Mouse (Mus musculus): ENCODE data around the gene 6030452D12Rik. TPM values are rescaled to one million over a fixed set of nuclear protein-coding genes. Genes with fewer than 3 reads are reported as not detected.
A peak's percentile ranks its signal among the peaks of the same experiment; 100 is the strongest.

Gene 6030452D12Rik
- not detected in 2 replicates for polyA plus RNA-seq (2015; fragmentation: Nextera tagmentation; extraction: Ambion mirVana)

DNA sequence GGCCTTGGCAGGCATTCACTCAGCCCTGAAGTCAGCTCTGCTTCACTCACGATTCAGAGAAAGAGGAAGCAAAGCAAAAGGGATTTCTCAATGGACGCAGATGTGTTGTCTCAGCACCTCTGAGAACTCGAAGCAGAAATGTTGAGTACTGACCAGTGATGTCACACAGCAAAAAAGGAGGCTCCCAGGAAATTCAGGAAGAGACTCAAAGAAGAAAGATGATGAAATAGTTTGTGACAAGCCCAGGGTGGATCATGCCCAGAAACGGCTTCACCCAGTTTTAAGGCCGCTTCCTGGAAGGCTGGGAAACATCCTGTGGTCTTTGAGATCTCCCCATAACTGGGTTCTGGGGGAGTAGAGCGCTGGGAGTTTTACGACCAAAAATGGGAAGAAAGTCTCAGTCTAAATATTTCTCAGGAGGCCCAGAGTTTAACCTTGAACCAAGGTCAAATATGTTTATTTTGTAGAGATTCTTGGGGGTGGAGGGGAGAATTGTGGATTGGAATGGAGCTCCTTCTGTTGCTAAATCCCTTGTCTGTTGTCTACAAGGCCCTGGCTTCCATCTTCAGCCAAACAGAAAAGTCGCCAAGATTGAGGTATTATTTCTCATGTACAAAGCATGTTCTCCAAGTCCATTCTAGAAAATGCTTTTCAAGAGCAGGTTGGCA is at the start of gene 6030452D12Rik:
Gene 6030452D12Rik (plus strand): TSS at position 505 of the 668 bp plus-strand sequence.
- H3K4me2 ChIP-seq (replicated peaks): no peak within 1 kb of the TSS
- H3K36me3 ChIP-seq: no peaks in the 10 kb centered on the region
- no peak within 1 kb of the TSS; the same call in 1 of the 2 replicates for H3K27ac ChIP-seq (replicated peaks)
- no peak for ATAC-seq (ENCODE audit: insufficient number of reproducible peaks, low FRiP score, low TSS enrichment, low read depth)
- no peak within 1 kb of the TSS for H3K4me3 ChIP-seq (replicated peaks)
- H3K9me3 ChIP-seq (replicated peaks): no peaks in the 10 kb centered on the region
- H3K9ac ChIP-seq: no peak within 1 kb of the TSS
- H3K27me3 ChIP-seq: no peaks in the 10 kb centered on the region
- peaks cover 2% of the 10 kb centered on the region; the same call in 1 of the 2 replicates for H3K4me1 ChIP-seq
- WGBS: 73% methylated on average over 8 of the region's 8 CpGs

DNA sequence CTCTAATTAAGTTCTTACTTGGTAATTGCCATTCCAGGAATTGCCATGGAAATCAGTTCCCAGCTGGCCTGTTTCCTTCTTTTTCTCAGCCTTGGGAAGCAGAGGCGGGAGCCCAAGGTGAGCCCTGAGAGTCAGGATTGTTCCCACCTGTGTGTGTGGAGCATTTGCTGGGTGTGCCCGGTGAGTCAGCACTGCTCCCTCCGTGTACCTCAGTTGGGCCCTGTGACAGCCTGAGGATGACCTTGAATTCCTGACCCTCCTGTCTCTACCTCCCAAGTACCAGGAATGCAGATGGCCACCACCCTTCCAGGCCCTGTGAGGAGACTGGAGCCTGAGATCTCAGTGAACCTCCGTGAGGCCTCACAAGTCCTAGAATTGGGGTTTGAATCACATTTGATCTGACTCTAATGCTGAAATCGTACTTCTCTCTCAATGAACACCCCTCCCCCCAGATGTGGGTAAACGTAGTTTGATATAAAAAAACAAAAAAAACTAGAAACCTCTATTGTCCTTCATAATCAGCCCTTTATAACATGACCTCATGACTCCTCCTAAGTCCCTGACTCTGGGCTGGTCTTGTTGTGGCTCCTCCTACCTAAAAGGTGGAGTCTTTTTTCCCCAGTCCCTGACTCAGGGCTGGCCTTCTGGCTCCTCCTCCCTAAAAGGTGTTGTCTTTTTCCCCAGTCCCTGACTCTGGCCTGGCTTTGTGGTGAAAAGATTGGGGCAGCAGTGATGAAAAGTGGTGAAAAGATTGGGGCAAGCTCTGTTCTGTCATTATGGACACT is 48.8 kb upstream of the 6030452D12Rik start:
- Histone ChIP-seq H3K4me2 (replicated peaks) (no peak overlapping the region), H3K9ac (no peak overlapping the region), H3K9me3 (replicated peaks) (no peaks in the 10 kb centered on the region), H3K27me3 (no peaks in the 10 kb centered on the region), H3K27ac (replicated peaks) (no peak overlapping the region), H3K4me3 (replicated peaks) (no peak overlapping the region), H3K36me3 (no peaks in the 10 kb centered on the region), H3K4me1 (no peaks in the 10 kb centered on the region)
- ATAC-seq (ENCODE audit: insufficient number of reproducible peaks, low FRiP score, low TSS enrichment, low read depth): 0 out of 2 replicates have a peak, but pooled peaks have one; percentile 24
- whole genome bisulfite sequencing: 64% methylated on average over 6 of the region's 6 CpGs

DNA sequence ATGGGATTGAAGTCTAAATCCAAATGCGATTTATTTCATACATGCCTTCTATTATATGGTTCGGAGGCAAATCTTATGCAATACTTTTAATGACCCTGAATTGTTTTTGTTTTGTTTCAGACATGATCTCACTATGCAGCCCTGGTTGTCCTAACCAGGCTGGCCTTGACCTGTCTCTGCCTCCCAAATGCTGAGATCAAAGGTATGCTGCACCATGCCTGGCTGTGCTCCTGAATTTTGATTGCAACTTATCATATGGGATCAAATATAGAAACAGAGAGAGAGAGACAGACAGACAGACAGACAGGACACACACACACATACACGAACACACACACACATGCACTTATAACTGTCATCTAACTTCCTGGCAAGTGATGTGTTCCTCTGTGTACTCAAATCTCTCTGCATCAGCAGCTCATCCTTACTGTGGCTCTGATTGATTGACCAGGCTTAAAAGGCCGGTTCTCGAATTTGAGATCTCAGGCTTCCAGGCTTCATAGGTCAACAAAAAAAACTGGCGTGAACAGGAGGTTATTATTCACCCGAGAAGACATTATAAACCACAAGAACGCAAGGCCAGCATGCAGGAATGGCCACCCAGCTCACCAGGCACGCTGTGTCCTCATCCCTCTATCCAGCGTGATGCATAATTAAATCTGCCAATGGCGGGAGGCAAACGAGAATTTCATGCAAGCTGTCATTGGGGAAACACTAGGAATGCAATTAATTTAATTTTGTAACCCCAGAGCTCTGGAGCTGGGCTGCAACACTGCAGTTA is 47.4 kb upstream of the 6030452D12Rik start:
- no peak for ATAC-seq (ENCODE audit: insufficient number of reproducible peaks, low FRiP score, low TSS enrichment, low read depth)
- Histone ChIP-seq H3K4me1 (no peaks in the 10 kb centered on the region), H3K4me3 (replicated peaks) (no peak overlapping the region), H3K27ac (replicated peaks) (no peak overlapping the region), H3K9ac (no peak overlapping the region), H3K36me3 (no peaks in the 10 kb centered on the region), H3K9me3 (replicated peaks) (no peaks in the 10 kb centered on the region), H3K27me3 (no peaks in the 10 kb centered on the region), H3K4me2 (replicated peaks) (no peak overlapping the region)
- WGBS: 57% methylated on average over 12 of the region's 12 CpGs

DNA sequence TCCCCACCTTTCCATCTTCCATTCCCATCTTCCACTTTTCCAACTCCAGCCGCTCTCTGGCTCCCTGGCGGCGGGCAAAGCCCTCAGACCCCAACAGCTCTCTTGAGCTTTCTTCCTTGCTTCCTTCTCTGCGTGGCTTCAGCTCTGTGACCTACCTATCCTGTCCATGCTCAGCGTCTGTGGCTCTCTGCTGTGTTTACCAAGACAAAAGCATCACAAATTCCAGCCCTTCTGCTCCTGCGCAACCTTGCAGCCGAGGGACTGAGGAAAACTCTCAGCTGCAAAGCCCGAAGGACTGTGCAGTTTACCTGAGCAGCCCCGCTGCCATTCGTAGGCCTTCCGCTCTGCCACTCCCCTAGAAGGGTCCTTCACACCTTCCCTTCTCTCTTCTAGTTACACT is 46.3 kb upstream of the 6030452D12Rik start:
- no peak overlapping the region for H3K27ac ChIP-seq (replicated peaks)
- H3K36me3 ChIP-seq: no peaks in the 10 kb centered on the region
- no peaks in the 10 kb centered on the region for H3K4me1 ChIP-seq
- no peak overlapping the region for H3K4me2 ChIP-seq (replicated peaks)
- no peaks in the 10 kb centered on the region for H3K9me3 ChIP-seq (replicated peaks)
- no peak overlapping the region for H3K9ac ChIP-seq
- no peak for ATAC-seq (ENCODE audit: insufficient number of reproducible peaks, low FRiP score, low TSS enrichment, low read depth)
- 71% methylated on average over 11 of the region's 11 CpGs for WGBS
- H3K27me3 ChIP-seq: no peaks in the 10 kb centered on the region
- no peak overlapping the region for H3K4me3 ChIP-seq (replicated peaks)

DNA sequence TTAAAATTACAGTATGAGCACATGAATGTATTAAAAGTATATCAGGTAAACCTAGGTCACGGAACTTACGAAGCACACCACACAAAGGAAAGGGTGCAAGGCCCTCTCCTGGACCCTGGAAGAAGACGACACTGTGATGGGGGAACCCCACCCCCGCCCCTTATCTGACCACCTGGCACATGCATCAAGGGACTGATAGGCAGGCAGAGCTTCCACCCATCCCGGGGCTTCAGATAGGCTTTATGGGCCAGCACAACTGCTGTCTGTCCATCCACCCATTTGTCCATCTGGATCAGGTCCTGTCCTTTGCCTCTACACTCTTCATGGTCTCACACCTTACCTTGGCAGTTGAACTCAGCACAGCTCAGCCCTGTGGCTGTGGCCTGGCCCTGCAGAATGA is 38.2 kb upstream of the 6030452D12Rik start:
- no peaks in the 10 kb centered on the region for H3K9me3 ChIP-seq (replicated peaks)
- H3K4me3 ChIP-seq (replicated peaks): no peak overlapping the region
- 76% methylated on average over 5 of the region's 5 CpGs for WGBS
- H3K36me3 ChIP-seq: no peaks in the 10 kb centered on the region
- no peak for ATAC-seq (ENCODE audit: insufficient number of reproducible peaks, low FRiP score, low TSS enrichment, low read depth)
- H3K27ac ChIP-seq (replicated peaks): no peak overlapping the region
- H3K4me2 ChIP-seq (replicated peaks): no peak overlapping the region
- no peaks in the 10 kb centered on the region for H3K27me3 ChIP-seq
- H3K9ac ChIP-seq: no peak overlapping the region
- H3K4me1 ChIP-seq: no peaks in the 10 kb centered on the region

DNA sequence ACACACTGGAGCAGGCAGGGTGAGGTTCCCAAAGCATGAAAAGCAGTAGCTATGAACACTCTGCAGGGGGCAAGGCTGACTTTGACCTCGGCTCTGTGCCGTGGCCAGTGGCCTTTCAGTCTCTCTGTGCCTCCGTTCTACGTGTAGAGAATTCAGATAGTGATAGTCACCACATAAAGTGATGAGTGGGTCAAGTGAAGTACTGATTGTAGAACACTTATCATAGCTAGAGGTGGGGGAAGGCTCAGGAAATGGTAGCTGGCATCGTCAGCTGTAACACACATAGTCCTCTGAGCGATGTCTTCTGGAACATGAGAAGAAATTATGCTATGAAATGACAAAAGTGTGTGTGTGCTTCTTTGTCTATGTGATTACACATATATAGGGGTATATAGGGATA is 36.5 kb upstream of the 6030452D12Rik start:
- no peaks in the 10 kb centered on the region for H3K27me3 ChIP-seq
- WGBS: 89% methylated on average over 6 of the region's 6 CpGs

DNA sequence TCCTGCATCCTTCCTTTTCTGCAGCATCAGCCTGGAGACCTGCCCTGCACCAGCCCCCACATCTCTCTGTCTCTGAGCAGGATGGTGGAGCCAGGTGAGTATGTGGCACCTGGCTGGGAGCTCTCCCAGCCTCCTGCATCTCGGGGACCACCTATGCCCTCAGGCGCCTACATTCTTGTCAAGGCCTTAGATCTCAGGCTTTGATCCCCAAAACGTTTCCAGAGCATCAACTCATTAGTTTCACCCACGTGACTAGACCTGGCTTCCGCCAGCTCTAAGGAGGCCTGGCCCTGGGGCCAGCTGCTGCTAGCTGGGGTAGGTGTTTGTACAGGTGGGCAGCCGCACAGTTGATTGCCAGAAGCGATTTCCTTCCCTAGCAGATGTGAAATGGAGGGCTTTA is 30.8 kb upstream of the 6030452D12Rik start:
- H3K9ac ChIP-seq: no peak overlapping the region
- H3K4me1 ChIP-seq: 0 out of 2 replicates have a peak, but pooled peaks cover 3% of the 10 kb centered on the region
- no peaks in the 10 kb centered on the region for H3K27me3 ChIP-seq
- H3K36me3 ChIP-seq: no peaks in the 10 kb centered on the region
- H3K4me3 ChIP-seq (replicated peaks): no peak overlapping the region
- WGBS: 25% methylated on average over 7 of the region's 7 CpGs
- ATAC-seq (ENCODE audit: insufficient number of reproducible peaks, low FRiP score, low TSS enrichment, low read depth): no peak
- no peak overlapping the region for H3K4me2 ChIP-seq (replicated peaks)
- H3K9me3 ChIP-seq (replicated peaks): no peaks in the 10 kb centered on the region
- H3K27ac ChIP-seq (replicated peaks): no peak overlapping the region

More for the DNA sequence above, 36.5 kb upstream of the 6030452D12Rik start:
- Histone ChIP-seq H3K9ac (no peak overlapping the region), H3K36me3 (no peaks in the 10 kb centered on the region), H3K9me3 (replicated peaks) (no peaks in the 10 kb centered on the region), H3K4me2 (replicated peaks) (no peak overlapping the region), H3K27ac (replicated peaks) (no peak overlapping the region), H3K4me1 (no peaks in the 10 kb centered on the region), H3K4me3 (replicated peaks) (no peak overlapping the region)
- ATAC-seq (ENCODE audit: insufficient number of reproducible peaks, low FRiP score, low TSS enrichment, low read depth): no peak

DNA sequence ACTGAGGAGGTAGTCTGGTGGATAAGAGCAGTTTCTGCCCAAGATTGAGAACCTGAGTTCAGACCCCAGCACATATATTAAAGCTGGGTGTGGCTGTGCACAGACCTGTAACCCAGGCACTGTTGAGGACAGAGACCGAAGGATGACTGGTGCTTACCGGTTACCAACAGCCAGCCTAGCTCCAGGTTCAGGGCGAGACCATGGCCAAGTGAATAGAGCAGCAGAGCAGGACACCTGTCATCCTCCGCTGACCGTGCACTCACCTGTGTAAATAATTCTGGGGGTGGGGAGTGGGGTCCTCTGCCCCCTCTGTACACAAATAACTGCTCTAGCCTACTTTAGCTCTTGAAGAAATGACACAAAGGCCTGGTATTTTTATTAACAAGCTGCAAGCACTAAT is 26.3 kb upstream of the 6030452D12Rik start:
- H3K4me2 ChIP-seq (replicated peaks): no peak overlapping the region
- no peaks in the 10 kb centered on the region for H3K36me3 ChIP-seq
- no peaks in the 10 kb centered on the region for H3K9me3 ChIP-seq (replicated peaks)
- no peak overlapping the region for H3K27ac ChIP-seq (replicated peaks)
- H3K27me3 ChIP-seq: no peaks in the 10 kb centered on the region
- WGBS: 93% methylated on average over 5 of the region's 5 CpGs
- no peak for ATAC-seq (ENCODE audit: insufficient number of reproducible peaks, low FRiP score, low TSS enrichment, low read depth)
- H3K4me1 ChIP-seq: 0 out of 2 replicates have a peak, but pooled peaks cover 3% of the 10 kb centered on the region
- no peak overlapping the region for H3K9ac ChIP-seq
- H3K4me3 ChIP-seq (replicated peaks): no peak overlapping the region

DNA sequence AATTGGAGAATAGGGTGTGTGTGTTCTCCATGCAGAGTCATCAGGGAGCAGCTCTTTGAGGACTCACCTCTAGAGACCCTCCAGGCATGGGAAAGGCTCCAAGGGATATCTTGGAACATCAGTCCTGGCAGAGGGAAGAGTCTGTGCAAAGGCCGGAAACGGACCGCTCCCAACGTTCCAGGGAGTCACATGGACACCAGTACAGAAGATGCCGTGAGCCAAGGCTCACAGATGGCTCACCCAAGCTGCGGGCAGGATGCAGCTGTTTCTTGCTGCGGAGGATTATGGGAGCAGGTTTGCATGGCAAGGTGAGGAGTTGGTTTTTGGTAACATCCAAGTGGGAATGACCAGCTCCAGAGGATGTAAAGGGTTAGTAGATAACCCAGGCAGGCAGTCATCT is 3.9 kb downstream of the 6030452D12Rik start:
- no peaks in the 10 kb centered on the region for H3K9me3 ChIP-seq (replicated peaks)
- H3K27me3 ChIP-seq: 0 out of 2 replicates have a peak, but pooled peaks cover 3% of the 10 kb centered on the region
- H3K9ac ChIP-seq: no peak overlapping the region
- no peaks in the 10 kb centered on the region for H3K36me3 ChIP-seq
- no peak for ATAC-seq (ENCODE audit: insufficient number of reproducible peaks, low FRiP score, low TSS enrichment, low read depth)
- peaks cover 27% of the 10 kb centered on the region for H3K4me1 ChIP-seq
- WGBS: 87% methylated on average over 7 of the region's 7 CpGs
- no peak overlapping the region for H3K4me2 ChIP-seq (replicated peaks)
- no peak overlapping the region for H3K4me3 ChIP-seq (replicated peaks)
- no peak overlapping the region for H3K27ac ChIP-seq (replicated peaks)

DNA sequence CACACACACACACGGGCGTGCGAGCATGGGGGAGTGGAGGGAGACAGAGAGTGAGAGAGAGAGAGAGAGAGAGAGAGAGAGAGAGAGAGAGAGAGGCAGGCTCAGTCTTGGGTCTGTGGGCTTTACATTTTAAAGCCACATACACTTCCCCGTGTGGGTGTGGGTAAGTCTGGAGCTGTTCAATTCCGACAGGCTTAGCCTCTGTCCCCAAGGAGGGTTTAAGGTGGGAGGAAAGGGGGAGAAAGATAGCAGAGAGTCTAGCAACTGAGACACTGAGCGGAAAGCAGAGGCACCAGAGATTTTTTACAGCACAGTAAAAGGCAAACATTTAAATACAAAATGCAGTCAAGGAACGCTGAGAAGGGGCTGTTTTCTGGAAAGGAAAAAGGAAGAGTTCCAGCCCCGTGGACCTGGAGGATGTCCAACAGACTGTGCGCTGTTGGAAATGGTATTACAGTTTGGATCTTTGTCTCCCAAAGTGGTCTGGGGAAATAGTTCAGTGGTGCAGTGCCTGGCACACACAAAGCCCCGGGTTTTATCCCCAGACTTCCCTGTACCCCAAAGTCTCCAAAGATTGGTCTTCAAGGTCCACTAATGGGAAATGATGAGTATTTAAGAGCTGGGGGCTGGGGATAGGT is 5.1 kb downstream of the 6030452D12Rik start:
- Histone ChIP-seq H3K4me2 (replicated peaks) (no peak overlapping the region), H3K4me1 (peaks cover 32% of the 10 kb centered on the region), H3K36me3 (no peaks in the 10 kb centered on the region), H3K4me3 (replicated peaks) (no peak overlapping the region), H3K9me3 (replicated peaks) (no peaks in the 10 kb centered on the region), H3K9ac (no peak overlapping the region), H3K27ac (replicated peaks) (peak overlapping the region; percentile 55; the same call in 1 of the 2 replicates), H3K27me3 (0 out of 2 replicates have a peak, but pooled peaks cover 3% of the 10 kb centered on the region)
- WGBS: 37% methylated on average over 8 of the region's 10 CpGs
- no peak for ATAC-seq (ENCODE audit: insufficient number of reproducible peaks, low FRiP score, low TSS enrichment, low read depth)

Data from embryonic facial prominence, embryonic 15.5 days (tissue).